Mouse (Mus musculus) B cell, adult 2 months (primary cell): ENCODE results near the gene Igll1.
A peak's percentile ranks its signal among the peaks of the same experiment; 100 is the strongest.

Source experiments
- DNase-seq, 2 experiments: peaks; one replicate each; pipeline ENCODE4 v3.0.0; 2022

The Igll1 gene

GRCm38 (mm10) chr16:16852411-16852810 lies 11.4 kb downstream of the Igll1 start:
- DNase-seq: no peak

- no peak for DNase-seq
Observed at GRCm38 (mm10) chr16:16849196-16849595, 14.6 kb downstream of the Igll1 start.

- no peak for DNase-seq
Observed at GRCm38 (mm10) chr16:16829671-16830070, 34.1 kb downstream of the Igll1 start.

- peak; percentile 87 to 90 for DNase-seq
Observed at GRCm38 (mm10) chr16:16828757-16829615, 34.8 kb downstream of the Igll1 start, which contains the start of gene Spag6l. Spag6l (minus strand) TSS chr16:16829456.

GRCm38 (mm10) chr16:16826223-16826622 lies 37.6 kb downstream of the Igll1 start:
- DNase-seq: no peak

- no peak for DNase-seq
Observed at GRCm38 (mm10) chr16:16825476-16825875, 38.3 kb downstream of the Igll1 start.
